Mouse (Mus musculus): ENCODE data around the gene Gm13288. TPM values are rescaled to one million over a fixed set of nuclear protein-coding genes. Genes with fewer than 3 reads are reported as not detected.

Gene Gm13288
- not detected for polyA plus RNA-seq (2014; fragmentation: Illumina TruSeq; extraction: RNeasy Lipid Tissue Mini Kit (QIAGEN cat#74804); ENCODE audit: low read depth, low replicate concordance)

GRCm38 (mm10) chr4:88805231-88805630 is at the start of gene Gm13288:
Gm13288 (plus strand) TSS chr4:88805531.

GRCm38 (mm10) chr4:88759610-88760268 is 45.6 kb upstream of the Gm13288 start, which contains the start of gene Gm13283:
Gm13283 (plus strand) TSS chr4:88760119.

GRCm38 (mm10) chr4:88773534-88773933 is 31.8 kb upstream of the Gm13288 start, which contains the start of gene Gm13290:
Gm13290 (plus strand) TSS chr4:88773834.

GRCm38 (mm10) chr4:88776622-88777021 is 28.7 kb upstream of the Gm13288 start, which contains the start of gene Gm13289:
Gm13289 (plus strand) TSS chr4:88776922.

GRCm38 (mm10) chr4:88779550-88779949 is 25.8 kb upstream of the Gm13288 start, which contains the start of gene Gm13272:
Gm13272 (plus strand) TSS chr4:88779850.

GRCm38 (mm10) chr4:88781831-88782230 is 23.5 kb upstream of the Gm13288 start, which contains the start of gene Ifnz:
Ifnz (plus strand) TSS chr4:88782131.

GRCm38 (mm10) chr4:88785409-88785808 is 19.9 kb upstream of the Gm13288 start, which contains the start of gene Gm13276:
Gm13276 (plus strand) TSS chr4:88785709.

GRCm38 (mm10) chr4:88788402-88788801 is 16.9 kb upstream of the Gm13288 start, which contains the start of gene Gm13277:
Gm13277 (plus strand) TSS chr4:88788632.

GRCm38 (mm10) chr4:88791250-88791649 is 14.1 kb upstream of the Gm13288 start, which contains the start of gene Gm13278:
Gm13278 (plus strand) TSS chr4:88791550.

GRCm38 (mm10) chr4:88793936-88794675 is 11.2 kb upstream of the Gm13288 start, which contains the start of gene Gm13275:
Gm13275 (plus strand) TSS chr4:88794487.

GRCm38 (mm10) chr4:88797097-88797496 is 8.2 kb upstream of the Gm13288 start, which contains the start of gene Gm13279:
Gm13279 (plus strand) TSS chr4:88797397.

GRCm38 (mm10) chr4:88799365-88799764 is 6.0 kb upstream of the Gm13288 start, which contains the start of gene Gm13285:
Gm13285 (plus strand) TSS chr4:88799665.

GRCm38 (mm10) chr4:88802954-88803353 is 2.4 kb upstream of the Gm13288 start, which contains the start of gene Gm13287:
Gm13287 (plus strand) TSS chr4:88803254.

GRCm38 (mm10) chr4:88815928-88816327 is 10.6 kb downstream of the Gm13288 start, which contains the start of gene Ifna7:
Ifna7 (plus strand) TSS chr4:88816228.

GRCm38 (mm10) chr4:88819659-88820058 is 14.3 kb downstream of the Gm13288 start, which contains the start of gene Ifna11:
Ifna11 (plus strand) TSS chr4:88819959.

GRCm38 (mm10) chr4:88827116-88827515 is 21.8 kb downstream of the Gm13288 start, which contains the start of gene Ifna6:
Ifna6 (plus strand) TSS chr4:88827416.

GRCm38 (mm10) chr4:88835225-88835624 is 29.9 kb downstream of the Gm13288 start, which contains the start of gene Ifna5:
Ifna5 (plus strand) TSS chr4:88835525.

GRCm38 (mm10) chr4:88841438-88841911 is 36.1 kb downstream of the Gm13288 start, which contains the start of gene Ifna4:
Ifna4 (plus strand) TSS chr4:88841861.

GRCm38 (mm10) chr4:88849698-88850097 is 44.4 kb downstream of the Gm13288 start, which contains the start of gene Ifna1:
Ifna1 (plus strand) TSS chr4:88850087.

